Mouse (Mus musculus): ENCODE data around the gene Lef1. TPM values are rescaled to one million over a fixed set of nuclear protein-coding genes. Genes with fewer than 3 reads are reported as not detected.
A peak's percentile ranks its signal among the peaks of the same experiment; 100 is the strongest.

Gene Lef1
- 3.7 and 9.1 TPM in 2 replicates for polyA plus RNA-seq (2014; fragmentation: Nextera tagmentation; extraction: Ambion mirVana)

DNA sequence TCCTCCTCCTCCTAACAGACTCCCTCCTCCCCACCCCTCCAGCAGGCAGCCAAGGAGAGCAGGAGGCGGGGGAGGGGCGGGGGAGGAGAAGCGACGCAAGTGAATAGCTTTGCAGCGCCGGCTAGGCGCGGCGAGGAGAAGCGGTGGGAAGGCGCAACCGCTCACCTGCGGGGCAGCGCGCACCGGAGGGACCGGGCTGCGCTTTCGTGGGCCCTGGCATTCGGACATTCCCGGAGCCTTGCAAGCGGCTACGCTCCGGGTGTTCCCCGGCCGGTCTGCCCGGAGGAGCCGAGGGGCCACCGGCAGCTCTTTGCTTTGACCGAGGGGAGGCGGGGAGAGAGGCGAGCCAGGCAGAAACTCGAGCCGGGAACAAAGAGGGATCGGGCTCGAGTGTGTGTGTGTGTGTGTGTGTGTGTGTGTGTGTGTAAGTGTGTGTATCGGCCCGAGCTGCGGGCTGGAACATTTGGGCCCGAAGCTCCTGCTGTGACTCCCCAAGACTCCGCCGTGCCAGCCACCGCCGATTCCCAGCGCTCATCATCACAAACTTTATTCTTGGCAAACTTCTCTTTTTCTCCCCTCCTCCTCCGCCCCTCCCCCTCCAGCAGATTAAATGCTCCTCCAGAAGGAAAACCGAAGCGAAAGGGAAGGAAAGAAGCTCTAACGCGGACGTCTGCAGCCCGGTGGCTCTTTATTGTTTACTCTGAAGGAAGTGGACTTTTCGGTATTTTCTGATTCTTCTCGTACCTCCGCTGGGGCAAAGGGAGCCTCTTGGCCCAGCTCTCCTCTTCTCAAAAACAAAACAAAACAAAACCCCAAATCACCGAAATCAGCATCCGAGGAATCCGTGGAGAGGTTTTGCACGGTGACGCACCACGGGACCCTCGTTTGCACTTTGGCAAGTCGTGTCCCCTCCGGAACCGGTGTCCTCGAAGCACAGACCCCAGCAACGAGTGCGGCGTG lies at the start of gene Lef1:
Gene Lef1 (plus strand): TSS at position 281 of the 960 bp plus-strand sequence.
- H3K9me3 ChIP-seq (ENCODE audit: control insufficient read depth, low read length): no peaks in the 10 kb centered on the region
- under 1% methylated on average over 64 of the region's 69 CpGs for WGBS
- H3K9ac ChIP-seq (replicated peaks; ENCODE audit: low read depth, low read length): peak within 1 kb of the TSS; percentile 34; the same call in 1 of the 2 replicates
- peak within 1 kb of the TSS; percentile 57 for H3K4me2 ChIP-seq (ENCODE audit: low read depth, low read length)
- ATAC-seq (ENCODE audit: low read depth): no peak
- H3K27me3 ChIP-seq (ENCODE audit: control insufficient read depth, insufficient read depth, low read length): peaks cover 30% of the 10 kb centered on the region
- H3K4me3 ChIP-seq (ENCODE audit: low read depth, low read length): peak within 1 kb of the TSS; percentile 36
- peaks cover 28% of the 10 kb centered on the region; the same call in 1 of the 2 replicates for H3K4me1 ChIP-seq (ENCODE audit: control insufficient read depth, insufficient read depth, low read length)
- no peak within 1 kb of the TSS for H3K27ac ChIP-seq (ENCODE audit: low read depth, low read length)
- no peaks in the 10 kb centered on the region for H3K36me3 ChIP-seq (ENCODE audit: control insufficient read depth, insufficient read depth, low read length)

DNA sequence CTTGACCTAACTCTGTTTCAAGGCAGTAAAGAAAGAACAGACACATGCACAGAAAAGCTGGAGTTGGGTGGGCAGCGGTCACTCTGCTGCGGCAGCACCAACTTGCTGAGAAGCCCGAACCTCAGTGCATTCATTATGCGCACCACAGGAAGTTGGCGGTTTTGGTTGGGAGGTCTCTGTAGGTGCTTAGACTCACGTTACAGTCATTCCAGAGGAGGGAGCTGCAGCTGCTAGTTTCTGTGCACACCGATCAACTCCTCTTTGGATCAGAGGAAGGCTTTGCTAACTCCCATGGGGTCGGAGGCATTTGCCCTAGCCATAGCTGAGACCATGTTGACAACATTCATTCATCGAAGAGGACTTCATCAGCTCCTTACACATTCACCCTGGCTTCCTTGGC lies 45.3 kb upstream of the Lef1 start:
- no peak for ATAC-seq (ENCODE audit: low read depth)
- H3K4me2 ChIP-seq (ENCODE audit: low read depth, low read length): no peak overlapping the region
- H3K4me3 ChIP-seq (ENCODE audit: low read depth, low read length): no peak overlapping the region
- no peaks in the 10 kb centered on the region for H3K9me3 ChIP-seq (ENCODE audit: control insufficient read depth, low read length)
- H3K36me3 ChIP-seq (ENCODE audit: control insufficient read depth, insufficient read depth, low read length): no peaks in the 10 kb centered on the region
- no peaks in the 10 kb centered on the region for H3K4me1 ChIP-seq (ENCODE audit: control insufficient read depth, insufficient read depth, low read length)
- H3K27ac ChIP-seq (ENCODE audit: low read depth, low read length): no peak overlapping the region
- H3K27me3 ChIP-seq (ENCODE audit: control insufficient read depth, insufficient read depth, low read length): no peaks in the 10 kb centered on the region
- no peak overlapping the region for H3K9ac ChIP-seq (replicated peaks; ENCODE audit: low read depth, low read length)
- 86% methylated on average over 9 of the region's 9 CpGs for WGBS

DNA sequence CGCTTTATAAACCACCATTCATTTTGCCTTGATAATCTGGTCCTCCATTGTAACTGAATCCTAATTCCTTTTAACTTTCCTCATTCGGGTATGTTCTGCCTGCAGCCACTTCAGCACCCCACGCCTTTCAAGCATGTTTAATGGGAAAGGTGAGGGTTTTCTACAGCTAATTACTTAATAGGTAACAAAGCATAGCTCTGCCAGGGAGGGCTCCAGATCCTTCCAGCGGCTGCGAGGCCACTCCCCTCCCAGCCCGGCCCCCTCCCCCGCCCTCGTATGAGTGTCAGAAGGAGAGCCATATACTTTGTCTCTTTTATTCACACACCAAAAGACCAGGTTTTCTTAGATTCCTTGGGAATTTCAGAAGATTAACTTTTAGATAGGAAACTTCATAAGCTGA lies 44.1 kb upstream of the Lef1 start:
- H3K4me1 ChIP-seq (ENCODE audit: control insufficient read depth, insufficient read depth, low read length): no peaks in the 10 kb centered on the region
- no peak for ATAC-seq (ENCODE audit: low read depth)
- WGBS: 32% methylated on average over 8 of the region's 8 CpGs
- no peak overlapping the region for H3K9ac ChIP-seq (replicated peaks; ENCODE audit: low read depth, low read length)
- no peaks in the 10 kb centered on the region for H3K9me3 ChIP-seq (ENCODE audit: control insufficient read depth, low read length)
- no peaks in the 10 kb centered on the region for H3K36me3 ChIP-seq (ENCODE audit: control insufficient read depth, insufficient read depth, low read length)
- H3K4me2 ChIP-seq (ENCODE audit: low read depth, low read length): no peak overlapping the region
- no peak overlapping the region for H3K4me3 ChIP-seq (ENCODE audit: low read depth, low read length)
- no peak overlapping the region for H3K27ac ChIP-seq (ENCODE audit: low read depth, low read length)
- H3K27me3 ChIP-seq (ENCODE audit: control insufficient read depth, insufficient read depth, low read length): no peaks in the 10 kb centered on the region

DNA sequence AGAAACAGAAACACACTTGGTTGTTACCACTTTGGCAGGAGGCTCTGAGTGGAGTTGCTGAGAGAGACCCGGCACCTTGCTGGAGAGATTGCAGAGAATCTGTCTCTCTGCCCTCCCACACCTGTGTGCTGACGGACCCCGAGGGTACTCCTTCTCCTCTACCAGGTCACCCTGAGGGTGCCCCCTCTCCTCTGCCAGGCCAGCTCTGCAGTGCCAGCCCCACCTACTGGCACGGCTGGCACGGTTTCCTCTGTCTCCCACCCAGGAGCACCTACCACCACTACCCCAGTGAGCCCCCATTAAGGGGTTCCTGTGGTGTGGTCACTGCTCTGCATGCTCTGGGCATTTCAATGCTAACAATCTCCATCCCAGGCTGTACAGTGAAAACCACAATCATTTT lies 42.3 kb upstream of the Lef1 start:
- H3K27me3 ChIP-seq (ENCODE audit: control insufficient read depth, insufficient read depth, low read length): no peaks in the 10 kb centered on the region
- no peak overlapping the region for H3K27ac ChIP-seq (ENCODE audit: low read depth, low read length)
- no peaks in the 10 kb centered on the region for H3K4me1 ChIP-seq (ENCODE audit: control insufficient read depth, insufficient read depth, low read length)
- no peak overlapping the region for H3K4me3 ChIP-seq (ENCODE audit: low read depth, low read length)
- no peak overlapping the region for H3K9ac ChIP-seq (replicated peaks; ENCODE audit: low read depth, low read length)
- no peak overlapping the region for H3K4me2 ChIP-seq (ENCODE audit: low read depth, low read length)
- ATAC-seq (ENCODE audit: low read depth): no peak
- H3K36me3 ChIP-seq (ENCODE audit: control insufficient read depth, insufficient read depth, low read length): no peaks in the 10 kb centered on the region
- H3K9me3 ChIP-seq (ENCODE audit: control insufficient read depth, low read length): no peaks in the 10 kb centered on the region
- 91% methylated on average over 5 of the region's 5 CpGs for WGBS

DNA sequence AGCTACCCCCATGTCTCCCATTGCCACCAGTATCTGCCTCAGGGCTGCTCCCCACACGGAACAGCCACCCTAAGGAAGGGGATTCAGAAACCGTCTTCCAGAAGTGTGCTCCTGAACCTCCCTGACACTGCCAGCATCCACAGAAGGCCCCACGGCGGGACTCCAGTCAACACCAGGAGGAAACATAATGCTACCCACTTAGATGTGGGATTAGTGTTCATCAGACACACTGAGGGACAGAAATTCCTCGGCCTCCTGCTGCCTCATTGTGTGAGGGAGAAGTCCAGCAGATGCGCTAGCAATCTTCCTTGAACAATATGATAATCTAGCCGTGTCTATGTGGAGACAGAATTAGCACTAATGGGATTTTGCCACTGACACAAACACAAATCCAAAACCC lies 40.1 kb upstream of the Lef1 start:
- no peaks in the 10 kb centered on the region for H3K27me3 ChIP-seq (ENCODE audit: control insufficient read depth, insufficient read depth, low read length)
- no peak overlapping the region for H3K4me3 ChIP-seq (ENCODE audit: low read depth, low read length)
- no peak overlapping the region for H3K9ac ChIP-seq (replicated peaks; ENCODE audit: low read depth, low read length)
- H3K9me3 ChIP-seq (ENCODE audit: control insufficient read depth, low read length): no peaks in the 10 kb centered on the region
- no peaks in the 10 kb centered on the region for H3K4me1 ChIP-seq (ENCODE audit: control insufficient read depth, insufficient read depth, low read length)
- H3K27ac ChIP-seq (ENCODE audit: low read depth, low read length): no peak overlapping the region
- no peak overlapping the region for H3K4me2 ChIP-seq (ENCODE audit: low read depth, low read length)
- H3K36me3 ChIP-seq (ENCODE audit: control insufficient read depth, insufficient read depth, low read length): no peaks in the 10 kb centered on the region
- 64% methylated on average over 7 of the region's 7 CpGs for WGBS
- ATAC-seq (ENCODE audit: low read depth): no peak

DNA sequence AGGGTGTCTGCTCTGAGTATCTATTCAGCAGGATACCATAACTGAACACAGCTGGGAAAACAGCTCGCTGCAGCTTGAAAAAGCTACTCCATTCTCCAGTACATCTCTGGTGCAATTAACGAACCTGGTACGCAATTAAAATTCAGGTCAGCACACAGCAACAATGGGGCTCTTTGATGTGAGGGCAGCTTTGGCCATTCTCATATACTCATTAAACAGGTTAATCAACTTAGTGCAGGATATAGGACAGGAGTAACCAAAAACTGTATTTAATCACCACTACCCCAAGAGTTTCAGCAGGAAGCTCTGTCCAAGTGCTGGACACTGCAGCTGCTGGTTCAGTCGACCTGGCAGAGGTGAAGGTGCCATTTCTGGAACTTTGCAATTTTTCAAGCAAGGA lies 37.6 kb upstream of the Lef1 start:
- Histone ChIP-seq H3K9ac (replicated peaks; ENCODE audit: low read depth, low read length) (no peak overlapping the region), H3K36me3 (ENCODE audit: control insufficient read depth, insufficient read depth, low read length) (no peaks in the 10 kb centered on the region), H3K27me3 (ENCODE audit: control insufficient read depth, insufficient read depth, low read length) (no peaks in the 10 kb centered on the region), H3K9me3 (ENCODE audit: control insufficient read depth, low read length) (no peaks in the 10 kb centered on the region), H3K27ac (ENCODE audit: low read depth, low read length) (no peak overlapping the region), H3K4me2 (ENCODE audit: low read depth, low read length) (no peak overlapping the region), H3K4me1 (ENCODE audit: control insufficient read depth, insufficient read depth, low read length) (no peaks in the 10 kb centered on the region), H3K4me3 (ENCODE audit: low read depth, low read length) (no peak overlapping the region)
- ATAC-seq (ENCODE audit: low read depth): no peak
- WGBS: 48% methylated on average over 4 of the region's 4 CpGs

DNA sequence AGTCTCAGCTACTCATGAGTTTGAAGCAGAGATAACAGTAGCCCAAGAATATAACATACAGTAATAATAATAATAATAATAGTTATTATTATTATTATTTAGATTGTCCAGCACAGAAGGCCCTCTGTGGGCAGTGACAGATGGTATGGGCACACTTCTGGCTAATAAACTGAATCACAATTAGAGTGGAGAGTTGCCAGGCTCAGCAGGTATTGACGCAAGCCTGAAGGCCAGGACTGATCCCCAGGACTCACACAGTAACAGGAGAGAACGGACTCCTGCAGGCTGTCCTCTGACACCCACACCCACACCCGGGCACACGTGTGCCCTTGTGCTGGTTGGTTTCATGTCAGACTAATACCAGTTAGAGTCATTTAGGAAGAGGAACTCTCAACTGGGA lies 36.3 kb upstream of the Lef1 start:
- no peak overlapping the region for H3K4me2 ChIP-seq (ENCODE audit: low read depth, low read length)
- no peaks in the 10 kb centered on the region for H3K27me3 ChIP-seq (ENCODE audit: control insufficient read depth, insufficient read depth, low read length)
- no peak for ATAC-seq (ENCODE audit: low read depth)
- H3K27ac ChIP-seq (ENCODE audit: low read depth, low read length): no peak overlapping the region
- no peak overlapping the region for H3K9ac ChIP-seq (replicated peaks; ENCODE audit: low read depth, low read length)
- no peaks in the 10 kb centered on the region for H3K36me3 ChIP-seq (ENCODE audit: control insufficient read depth, insufficient read depth, low read length)
- WGBS: 83% methylated on average over 4 of the region's 4 CpGs
- no peaks in the 10 kb centered on the region for H3K9me3 ChIP-seq (ENCODE audit: control insufficient read depth, low read length)
- H3K4me1 ChIP-seq (ENCODE audit: control insufficient read depth, insufficient read depth, low read length): no peaks in the 10 kb centered on the region
- no peak overlapping the region for H3K4me3 ChIP-seq (ENCODE audit: low read depth, low read length)

DNA sequence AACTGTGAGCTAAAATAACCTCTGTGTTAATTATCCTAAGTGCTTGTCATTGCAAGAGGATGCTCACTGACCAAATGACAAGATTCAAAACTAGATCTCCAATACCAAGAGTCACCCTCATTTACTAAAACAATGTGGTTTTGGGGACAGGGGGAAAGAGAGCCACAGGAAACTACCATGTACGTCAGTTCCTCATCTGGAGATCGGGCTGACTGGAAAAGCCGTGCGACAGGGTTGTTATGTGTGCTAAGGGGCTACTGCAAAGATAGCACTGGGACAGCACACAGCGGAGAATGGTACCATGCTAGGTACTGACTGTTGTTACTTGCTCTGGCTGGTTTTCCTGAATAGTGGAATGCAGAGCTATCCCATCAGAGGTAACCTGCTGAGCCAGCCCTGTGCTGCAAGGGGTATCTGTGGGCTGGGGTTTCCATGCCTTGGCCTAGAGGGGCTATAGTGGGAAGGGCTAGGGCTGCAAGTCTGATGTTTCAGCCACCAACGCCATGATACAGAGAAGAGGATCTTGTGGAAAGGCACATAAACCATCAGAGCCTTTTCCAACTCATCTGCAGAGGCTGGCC lies 32.1 kb upstream of the Lef1 start:
- H3K9me3 ChIP-seq (ENCODE audit: control insufficient read depth, low read length): no peaks in the 10 kb centered on the region
- H3K9ac ChIP-seq (replicated peaks; ENCODE audit: low read depth, low read length): no peak overlapping the region
- no peak overlapping the region for H3K4me2 ChIP-seq (ENCODE audit: low read depth, low read length)
- no peak for ATAC-seq (ENCODE audit: low read depth)
- no peaks in the 10 kb centered on the region for H3K4me1 ChIP-seq (ENCODE audit: control insufficient read depth, insufficient read depth, low read length)
- H3K36me3 ChIP-seq (ENCODE audit: control insufficient read depth, insufficient read depth, low read length): no peaks in the 10 kb centered on the region
- no peak overlapping the region for H3K27ac ChIP-seq (ENCODE audit: low read depth, low read length)
- 91% methylated on average over 6 of the region's 6 CpGs for WGBS
- H3K27me3 ChIP-seq (ENCODE audit: control insufficient read depth, insufficient read depth, low read length): no peaks in the 10 kb centered on the region
- H3K4me3 ChIP-seq (ENCODE audit: low read depth, low read length): no peak overlapping the region

DNA sequence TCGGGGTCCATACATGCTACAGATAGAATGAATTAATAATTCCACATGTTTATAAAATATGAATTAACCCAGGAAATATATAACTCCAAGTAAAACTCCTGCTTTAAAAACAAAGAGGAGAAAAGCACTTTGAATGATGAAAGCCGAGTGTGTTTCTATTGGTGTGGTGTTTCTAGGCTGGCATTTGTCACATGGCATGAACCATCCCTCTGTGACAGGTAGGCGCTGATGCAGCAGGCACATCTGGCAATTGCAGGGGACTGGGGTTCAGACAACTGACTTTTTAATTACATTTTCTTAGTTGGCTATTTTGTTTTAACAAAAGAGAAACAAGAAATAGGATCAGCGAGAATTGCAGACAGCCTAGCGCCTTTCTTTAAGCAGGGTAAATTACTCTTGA lies 31.6 kb upstream of the Lef1 start:
- Histone ChIP-seq H3K9ac (replicated peaks; ENCODE audit: low read depth, low read length) (no peak overlapping the region), H3K27me3 (ENCODE audit: control insufficient read depth, insufficient read depth, low read length) (no peaks in the 10 kb centered on the region), H3K4me1 (ENCODE audit: control insufficient read depth, insufficient read depth, low read length) (no peaks in the 10 kb centered on the region), H3K27ac (ENCODE audit: low read depth, low read length) (no peak overlapping the region), H3K4me2 (ENCODE audit: low read depth, low read length) (no peak overlapping the region), H3K9me3 (ENCODE audit: control insufficient read depth, low read length) (no peaks in the 10 kb centered on the region), H3K4me3 (ENCODE audit: low read depth, low read length) (no peak overlapping the region), H3K36me3 (ENCODE audit: control insufficient read depth, insufficient read depth, low read length) (no peaks in the 10 kb centered on the region)
- WGBS: 74% methylated on average over 5 of the region's 5 CpGs
- ATAC-seq (ENCODE audit: low read depth): no peak

All from neural tube, embryonic 14.5 days (tissue).